Mouse (Mus musculus): ENCODE data around the gene Nceh1. TPM values are rescaled to one million over a fixed set of nuclear protein-coding genes. Genes with fewer than 3 reads are reported as not detected.

The Nceh1 gene
- polyA plus RNA-seq, 1 experiment from 2014 or later, result 5.1 TPM

- H3K27ac ChIP-seq (replicated peaks), result no peak overlapping the region
These were observed 51.1 kb downstream of the Nceh1 start for GRCm38 (mm10) chr3:27233841-27234240.

DNA sequence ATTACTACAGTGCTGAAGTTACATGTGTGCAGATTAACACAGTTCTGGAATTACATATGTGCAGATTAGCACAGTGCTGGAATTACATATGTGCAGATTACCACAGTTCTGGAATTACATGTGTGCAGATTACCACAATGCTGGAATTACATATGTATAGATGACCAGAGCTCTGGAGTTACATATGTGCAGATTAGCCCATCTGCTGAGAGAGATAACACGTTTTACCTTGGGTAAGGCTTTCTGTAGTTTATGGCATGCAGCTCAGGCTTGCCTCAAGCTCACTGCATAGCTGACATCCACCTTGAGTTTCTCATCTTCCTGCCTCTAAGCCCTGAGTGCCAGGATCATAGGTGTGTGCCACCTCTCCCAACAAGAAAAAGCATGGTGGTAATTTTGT is 52.2 kb downstream of the Nceh1 start:
- Histone ChIP-seq H3K9me3 (replicated peaks) (no peaks in the 10 kb centered on the region), H3K27me3 (no peaks in the 10 kb centered on the region), H3K27ac (replicated peaks) (no peak overlapping the region), H3K36me3 (replicated peaks) (no peaks in the 10 kb centered on the region), H3K4me3 (replicated peaks) (no peak overlapping the region), H3K9ac (no peak overlapping the region), H3K4me2 (no peak overlapping the region), H3K4me1 (replicated peaks) (0 out of 2 replicates have a peak, but pooled peaks cover 7% of the 10 kb centered on the region)
- no peak; the same call in 1 of the 2 replicates for ATAC-seq (ENCODE audit: insufficient read depth)
- 20% methylated on average over 1 of the region's 1 CpGs for WGBS (ENCODE audit: insufficient replicate concordance)

More at GRCm38 (mm10) chr3:27233841-27234240, 51.1 kb downstream of the Nceh1 start:
- Histone ChIP-seq H3K9me3 (replicated peaks) (no peaks in the 10 kb centered on the region), H3K4me1 (replicated peaks) (0 out of 2 replicates have a peak, but pooled peaks cover 7% of the 10 kb centered on the region), H3K4me2 (no peak overlapping the region), H3K36me3 (replicated peaks) (no peaks in the 10 kb centered on the region), H3K4me3 (replicated peaks) (no peak overlapping the region), H3K9ac (no peak overlapping the region), H3K27me3 (no peaks in the 10 kb centered on the region)
- ATAC-seq (ENCODE audit: insufficient read depth), result no peak
- WGBS (ENCODE audit: insufficient replicate concordance), result 59% methylated on average over 6 of the region's 6 CpGs

- WGBS (ENCODE audit: insufficient replicate concordance), result 11% methylated on average over 2 of the region's 2 CpGs
These were observed 54.5 kb downstream of the Nceh1 start for GRCm38 (mm10) chr3:27237226-27237625.

DNA sequence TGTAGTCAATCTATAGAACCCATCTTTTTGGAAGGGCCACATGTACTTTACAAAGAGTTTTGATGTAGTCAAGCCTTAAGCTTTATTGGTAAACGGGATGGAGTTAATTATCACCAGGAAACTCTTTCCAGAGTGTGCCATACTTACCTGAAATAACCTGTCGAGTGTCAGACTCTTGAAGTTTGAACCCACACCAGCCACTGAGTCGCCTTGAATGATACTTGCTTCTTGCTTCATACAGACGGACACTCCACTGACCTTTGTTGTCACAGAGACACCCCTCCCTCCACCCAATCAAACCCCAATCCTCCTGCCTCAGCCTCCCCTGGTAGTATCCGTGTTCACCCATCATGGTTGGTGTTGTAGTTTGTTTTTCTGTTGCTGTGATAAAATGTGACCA is 55.8 kb downstream of the Nceh1 start:
- Histone ChIP-seq H3K27me3 (no peaks in the 10 kb centered on the region), H3K27ac (replicated peaks) (no peak overlapping the region), H3K4me3 (replicated peaks) (no peak overlapping the region), H3K9ac (no peak overlapping the region), H3K4me1 (replicated peaks) (0 out of 2 replicates have a peak, but pooled peaks cover 7% of the 10 kb centered on the region), H3K36me3 (replicated peaks) (peaks cover 6% of the 10 kb centered on the region; the same call in 1 of the 2 replicates), H3K4me2 (no peak overlapping the region), H3K9me3 (replicated peaks) (no peaks in the 10 kb centered on the region)
- WGBS (ENCODE audit: insufficient replicate concordance), result 58% methylated on average over 5 of the region's 5 CpGs
- no peak for ATAC-seq (ENCODE audit: insufficient read depth)

More at GRCm38 (mm10) chr3:27237226-27237625, 54.5 kb downstream of the Nceh1 start:
- no peak overlapping the region for H3K4me3 ChIP-seq (replicated peaks)
- no peaks in the 10 kb centered on the region for H3K9me3 ChIP-seq (replicated peaks)
- no peak overlapping the region for H3K9ac ChIP-seq
- H3K27ac ChIP-seq (replicated peaks), result no peak overlapping the region
- ATAC-seq (ENCODE audit: insufficient read depth), result no peak
- H3K27me3 ChIP-seq, result no peaks in the 10 kb centered on the region
- peaks cover 6% of the 10 kb centered on the region; the same call in 1 of the 2 replicates for H3K36me3 ChIP-seq (replicated peaks)
- 0 out of 2 replicates have a peak, but pooled peaks cover 7% of the 10 kb centered on the region for H3K4me1 ChIP-seq (replicated peaks)
- no peak overlapping the region for H3K4me2 ChIP-seq

DNA sequence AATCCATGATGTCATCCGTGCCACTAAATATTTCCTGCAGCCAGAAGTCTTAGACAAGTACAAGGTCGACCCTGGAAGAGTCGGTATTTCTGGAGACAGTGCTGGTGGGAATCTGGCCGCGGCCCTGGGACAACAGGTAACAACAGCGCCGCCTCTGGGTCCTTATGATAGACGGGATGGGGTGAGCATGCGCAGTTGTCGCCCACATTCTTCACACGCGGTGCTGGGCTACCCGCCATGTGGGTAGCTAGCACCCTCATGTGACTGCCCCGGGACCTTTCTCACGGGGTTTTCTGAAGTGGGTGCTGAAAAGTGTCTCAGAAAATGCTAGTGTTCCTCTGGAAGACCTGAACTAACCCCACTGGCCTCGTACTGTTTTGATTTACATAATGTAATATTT is 56.8 kb downstream of the Nceh1 start:
- 74% methylated on average over 16 of the region's 16 CpGs for WGBS (ENCODE audit: insufficient replicate concordance)
- Histone ChIP-seq H3K4me3 (replicated peaks) (no peak overlapping the region), H3K27me3 (no peaks in the 10 kb centered on the region), H3K4me2 (no peak overlapping the region), H3K4me1 (replicated peaks) (0 out of 2 replicates have a peak, but pooled peaks cover 7% of the 10 kb centered on the region), H3K9me3 (replicated peaks) (no peaks in the 10 kb centered on the region), H3K9ac (no peak overlapping the region), H3K36me3 (replicated peaks) (peaks cover 6% of the 10 kb centered on the region; the same call in 1 of the 2 replicates), H3K27ac (replicated peaks) (no peak overlapping the region)
- ATAC-seq (ENCODE audit: insufficient read depth), result no peak

DNA sequence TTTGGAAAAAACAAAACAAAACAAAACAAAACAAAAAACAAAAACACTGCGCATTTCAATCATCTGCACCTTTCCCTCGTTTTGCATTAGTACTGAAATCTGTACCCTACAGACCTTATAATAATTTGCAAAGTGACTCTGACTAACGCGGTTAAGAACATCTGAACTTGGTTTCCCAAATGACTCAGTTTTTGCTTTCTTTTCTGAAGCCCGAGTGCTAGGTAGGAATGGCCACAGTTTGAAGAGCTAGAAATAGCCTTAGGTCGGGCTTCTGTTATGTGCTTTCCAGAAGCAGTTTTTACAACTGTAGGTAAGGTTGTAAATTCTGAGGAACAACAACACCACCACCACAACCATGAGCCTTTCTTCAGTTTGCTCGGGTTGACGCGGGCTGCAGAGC is 59.1 kb downstream of the Nceh1 start:
- H3K4me1 ChIP-seq (replicated peaks), result no peaks in the 10 kb centered on the region
- H3K9me3 ChIP-seq (replicated peaks), result no peaks in the 10 kb centered on the region
- H3K27me3 ChIP-seq, result no peaks in the 10 kb centered on the region
- no peak overlapping the region for H3K4me3 ChIP-seq (replicated peaks)
- no peak overlapping the region for H3K27ac ChIP-seq (replicated peaks)
- ATAC-seq (ENCODE audit: insufficient read depth), result no peak
- peaks cover 6% of the 10 kb centered on the region; the same call in 1 of the 2 replicates for H3K36me3 ChIP-seq (replicated peaks)
- H3K4me2 ChIP-seq, result no peak overlapping the region
- no peak overlapping the region for H3K9ac ChIP-seq
- 80% methylated on average over 9 of the region's 9 CpGs for WGBS (ENCODE audit: insufficient replicate concordance)

DNA sequence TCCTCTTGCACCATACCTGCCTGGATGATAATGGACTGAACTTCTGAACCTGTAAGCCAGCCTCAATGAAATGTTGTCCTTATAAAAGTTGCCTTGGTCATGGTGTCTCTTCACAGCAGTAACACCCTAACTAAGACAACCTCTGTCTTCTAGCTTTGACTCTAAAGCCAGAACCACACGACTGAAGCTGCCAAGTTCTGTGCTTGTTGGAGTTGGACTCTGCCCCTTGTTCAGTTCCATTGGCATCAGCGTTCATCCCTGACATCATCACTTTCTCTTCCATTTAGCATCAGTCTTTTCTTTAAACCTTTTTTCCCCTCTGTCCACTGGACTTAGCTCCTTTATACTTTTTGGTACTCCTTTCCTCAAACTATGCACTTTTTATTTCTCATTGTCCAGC is 63.4 kb downstream of the Nceh1 start:
- no peak overlapping the region for H3K27ac ChIP-seq (replicated peaks)
- H3K4me2 ChIP-seq, result no peak overlapping the region
- no peaks in the 10 kb centered on the region for H3K27me3 ChIP-seq
- no peaks in the 10 kb centered on the region for H3K9me3 ChIP-seq (replicated peaks)
- no peak overlapping the region for H3K9ac ChIP-seq
- ATAC-seq (ENCODE audit: insufficient read depth), result no peak
- H3K36me3 ChIP-seq (replicated peaks), result peaks cover 5% of the 10 kb centered on the region; the same call in 1 of the 2 replicates
- H3K4me1 ChIP-seq (replicated peaks), result no peaks in the 10 kb centered on the region
- WGBS (ENCODE audit: insufficient replicate concordance), result 62% methylated on average over 2 of the region's 2 CpGs
- H3K4me3 ChIP-seq (replicated peaks), result no peak overlapping the region

GRCm38 (mm10) chr3:27247785-27248184 is 65.0 kb downstream of the Nceh1 start:
- Histone ChIP-seq H3K9ac (no peak overlapping the region), H3K27me3 (no peaks in the 10 kb centered on the region), H3K4me1 (replicated peaks) (no peaks in the 10 kb centered on the region), H3K9me3 (replicated peaks) (no peaks in the 10 kb centered on the region), H3K27ac (replicated peaks) (no peak overlapping the region), H3K4me2 (no peak overlapping the region), H3K4me3 (replicated peaks) (no peak overlapping the region), H3K36me3 (replicated peaks) (no peaks in the 10 kb centered on the region)
- ATAC-seq (ENCODE audit: insufficient read depth), result no peak
- 65% methylated on average over 1 of the region's 1 CpGs for WGBS (ENCODE audit: insufficient replicate concordance)

DNA sequence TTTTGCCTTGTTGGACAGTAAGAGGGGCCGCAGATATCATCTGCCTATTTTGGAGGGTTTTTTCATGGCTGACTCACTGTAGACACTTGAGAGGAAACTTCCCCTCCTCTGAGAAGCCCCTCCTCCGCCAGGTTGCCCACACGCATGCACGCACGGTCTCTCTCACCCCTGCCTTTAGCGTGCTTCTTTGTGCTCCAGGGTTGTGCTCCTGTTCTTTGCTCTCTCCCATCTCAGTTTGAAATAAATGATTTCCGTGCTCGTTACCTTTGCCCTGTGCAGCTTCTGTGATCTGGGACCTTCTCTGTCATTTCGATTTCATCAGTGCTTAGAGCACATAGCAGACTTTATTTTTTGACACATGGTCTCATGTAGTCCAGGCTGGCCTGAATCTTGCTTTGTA is 66.3 kb downstream of the Nceh1 start:
- no peak overlapping the region for H3K4me3 ChIP-seq (replicated peaks)
- H3K4me1 ChIP-seq (replicated peaks), result no peaks in the 10 kb centered on the region
- H3K27ac ChIP-seq (replicated peaks), result no peak overlapping the region
- no peaks in the 10 kb centered on the region for H3K27me3 ChIP-seq
- no peak overlapping the region for H3K9ac ChIP-seq
- no peaks in the 10 kb centered on the region for H3K9me3 ChIP-seq (replicated peaks)
- no peak for ATAC-seq (ENCODE audit: insufficient read depth)
- no peaks in the 10 kb centered on the region for H3K36me3 ChIP-seq (replicated peaks)
- H3K4me2 ChIP-seq, result no peak overlapping the region
- 65% methylated on average over 9 of the region's 9 CpGs for WGBS (ENCODE audit: insufficient replicate concordance)

DNA sequence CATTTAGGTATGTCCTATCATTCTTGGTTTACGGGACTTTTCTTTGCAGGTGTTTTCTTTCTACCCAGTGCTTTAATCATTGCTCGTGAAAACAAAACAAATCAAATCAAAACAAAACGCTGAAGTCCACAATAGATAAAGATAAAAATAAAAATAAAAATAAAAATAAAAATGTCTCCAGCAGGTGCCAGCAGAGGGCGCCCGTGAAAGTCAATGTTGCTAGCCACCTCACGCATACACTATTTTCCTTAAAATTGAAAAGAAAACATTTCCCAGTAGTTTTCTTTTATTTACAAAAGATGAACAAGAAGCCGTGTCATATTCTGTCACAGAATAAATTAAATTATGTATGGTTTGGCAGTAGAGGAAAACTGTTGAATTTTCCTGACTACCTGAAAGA is 68.2 kb downstream of the Nceh1 start:
- Histone ChIP-seq H3K9me3 (replicated peaks) (no peaks in the 10 kb centered on the region), H3K9ac (no peak overlapping the region)

GRCm38 (mm10) chr3:27258461-27258860 is 75.7 kb downstream of the Nceh1 start:
- H3K9me3 ChIP-seq (replicated peaks), result no peaks in the 10 kb centered on the region
- no peaks in the 10 kb centered on the region for H3K27me3 ChIP-seq
- H3K4me1 ChIP-seq (replicated peaks), result no peaks in the 10 kb centered on the region
- peak overlapping the region; percentile 37 for H3K4me2 ChIP-seq
- H3K4me3 ChIP-seq (replicated peaks), result peak overlapping the region; percentile 37
- 35% methylated on average over 10 of the region's 10 CpGs for WGBS (ENCODE audit: insufficient replicate concordance)
- no peak overlapping the region for H3K9ac ChIP-seq
- no peak overlapping the region for H3K27ac ChIP-seq (replicated peaks)
- ATAC-seq (ENCODE audit: insufficient read depth), result no peak
- no peaks in the 10 kb centered on the region for H3K36me3 ChIP-seq (replicated peaks)

More for the DNA sequence above, 68.2 kb downstream of the Nceh1 start:
- Histone ChIP-seq H3K4me1 (replicated peaks) (no peaks in the 10 kb centered on the region), H3K36me3 (replicated peaks) (no peaks in the 10 kb centered on the region), H3K4me2 (no peak overlapping the region), H3K4me3 (replicated peaks) (no peak overlapping the region), H3K27ac (replicated peaks) (no peak overlapping the region), H3K27me3 (no peaks in the 10 kb centered on the region)
- WGBS (ENCODE audit: insufficient replicate concordance), result 31% methylated on average over 7 of the region's 7 CpGs
- no peak for ATAC-seq (ENCODE audit: insufficient read depth)

DNA sequence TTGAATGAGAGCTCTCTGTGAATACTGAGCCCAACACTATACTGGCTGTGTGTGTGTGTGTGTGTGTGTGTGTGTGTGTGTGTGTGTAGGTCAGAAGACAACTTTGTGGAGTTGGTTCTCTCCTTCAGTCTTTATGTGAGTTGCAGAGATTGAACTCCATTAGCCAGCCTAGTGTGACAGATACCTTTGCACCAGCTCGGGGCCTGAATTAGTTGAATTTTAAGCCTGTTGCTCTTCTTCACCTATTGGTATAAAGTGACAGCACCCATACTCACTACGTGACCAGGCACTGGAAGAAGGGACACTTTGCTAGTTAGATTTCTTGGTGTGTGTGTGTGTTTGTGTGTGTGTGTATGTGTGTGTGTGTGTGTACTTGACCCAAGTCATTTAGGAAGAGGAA is 77.6 kb downstream of the Nceh1 start:
- H3K36me3 ChIP-seq (replicated peaks), result no peaks in the 10 kb centered on the region
- H3K27ac ChIP-seq (replicated peaks), result no peak overlapping the region
- no peak for ATAC-seq (ENCODE audit: insufficient read depth)
- H3K9ac ChIP-seq, result no peak overlapping the region
- H3K4me2 ChIP-seq, result no peak overlapping the region
- no peak overlapping the region for H3K4me3 ChIP-seq (replicated peaks)
- H3K27me3 ChIP-seq, result no peaks in the 10 kb centered on the region
- no peaks in the 10 kb centered on the region for H3K4me1 ChIP-seq (replicated peaks)
- no peaks in the 10 kb centered on the region for H3K9me3 ChIP-seq (replicated peaks)
- WGBS (ENCODE audit: insufficient replicate concordance), result 75% methylated on average over 2 of the region's 2 CpGs
